Mouse (Mus musculus) C2C12 (cell line): ENCODE measurements at regions not wholly inside any gene's neighbourhood (a gene's known extent, or its start where the extent isn't known, plus 50 kb on each side); places are given as distances from the start of the nearest gene placed in this dataset.

Experiments
- CEBPB ChIP-seq: IDR thresholded peaks from one replicate; pipeline ENCODE4 v1.6.1; 2011; ENCODE audit warnings: low read depth, mild to moderate bottlenecking, control low read depth, moderate library complexity
- CTCF ChIP-seq: IDR thresholded peaks from one replicate; pipeline ENCODE4 v1.5.1; 2011; ENCODE audit not compliant: control insufficient read depth, insufficient read depth, insufficient read length
- FOSL1 ChIP-seq: IDR thresholded peaks from one replicate; pipeline ENCODE4 v1.8.0; 2011; ENCODE audit warnings: mild to moderate bottlenecking, low read length; ENCODE audit not compliant: poor library complexity, insufficient read depth, severe bottlenecking
- MAX ChIP-seq: IDR thresholded peaks from one replicate; pipeline ENCODE4 v1.6.1; 2011; ENCODE audit warnings: mild to moderate bottlenecking, control low read depth
- MYOD1 ChIP-seq: IDR thresholded peaks from one replicate; pipeline ENCODE4 v1.6.1; 2011; ENCODE audit warnings: low read depth; ENCODE audit not compliant: control insufficient read depth, insufficient read length
- MYOG ChIP-seq: IDR thresholded peaks from one replicate; pipeline ENCODE4 v1.6.1; 2011; ENCODE audit not compliant: control insufficient read depth, insufficient read length; ENCODE audit errors: extremely low read depth
- USF1 ChIP-seq: IDR thresholded peaks from one replicate; pipeline ENCODE4 v1.6.1; 2011; ENCODE audit warnings: low read depth, mild to moderate bottlenecking, control low read depth, moderate library complexity

GRCm38 (mm10) chr13:101996144-101996543, 228.1 kb upstream of the Pik3r1 start:
- no peak for TF ChIP-seq USF1
- TF ChIP-seq CTCF: no peak
- no peak for TF ChIP-seq CEBPB
- no peak for TF ChIP-seq FOSL1
- no peak for TF ChIP-seq MYOD1
- TF ChIP-seq MYOG: no peak
- no peak for TF ChIP-seq MAX
